Mouse (Mus musculus) common myeloid progenitor, adult 5-6 weeks (primary cell): ENCODE results near the gene Nr3c2. TPM values are rescaled to one million over a fixed set of nuclear protein-coding genes. Genes with fewer than 3 reads are reported as not detected.

Source experiments
- ATAC-seq: replicated peaks from 2 replicates; pipeline ENCODE4 v1.8.0; 2016; ENCODE audit warnings: low read depth, mild to moderate bottlenecking, moderate TSS enrichment, inconsistent platforms; ENCODE audit not compliant: poor library complexity, severe bottlenecking
- total RNA-seq: library from RNA; stranded (forward); fragments of 200-1000, 187-1606 nt; gene quantifications from 2 replicates; pipeline ENCODE4 v1.2.3, GENCODE M21; 2017

The Nr3c2 gene
- 0.24 and 6.6 TPM in 2 replicates for total RNA-seq

GRCm38 (mm10) chr8:76899411-76900154, at the start of gene Nr3c2:
Gene Nr3c2, plus strand, starts transcription at chr8:76899442.
- peak; percentile 23 for ATAC-seq

GRCm38 (mm10) chr8:76858534-76858933, 40.7 kb upstream of the Nr3c2 start:
- ATAC-seq, result no peak

- no peak for ATAC-seq
Observed at GRCm38 (mm10) chr8:76859709-76860108, 39.5 kb upstream of the Nr3c2 start.

- ATAC-seq, result no peak
Observed at GRCm38 (mm10) chr8:76863066-76863465, 36.2 kb upstream of the Nr3c2 start.

GRCm38 (mm10) chr8:76876809-76877208, 22.4 kb upstream of the Nr3c2 start:
- no peak for ATAC-seq

GRCm38 (mm10) chr8:76897050-76897449, 2.2 kb upstream of the Nr3c2 start:
- peak; percentile 12 for ATAC-seq

GRCm38 (mm10) chr8:76898721-76899410, 376 bp upstream of the Nr3c2 start:
- peak; percentile 13; the same call in 1 of the 2 replicates for ATAC-seq

- no peak for ATAC-seq
Observed at GRCm38 (mm10) chr8:76900155-76901141, 1.2 kb downstream of the Nr3c2 start.

GRCm38 (mm10) chr8:76901430-76902204, 2.4 kb downstream of the Nr3c2 start:
- ATAC-seq, result peak; percentile 86

GRCm38 (mm10) chr8:76902205-76903078, 3.2 kb downstream of the Nr3c2 start:
- no peak for ATAC-seq

- no peak for ATAC-seq
Observed at GRCm38 (mm10) chr8:76911206-76911605, 12.0 kb downstream of the Nr3c2 start.

- no peak for ATAC-seq
Observed at GRCm38 (mm10) chr8:76912678-76913077, 13.4 kb downstream of the Nr3c2 start.

GRCm38 (mm10) chr8:76913207-76913606, 14.0 kb downstream of the Nr3c2 start:
- ATAC-seq, result no peak

GRCm38 (mm10) chr8:76915260-76915659, 16.0 kb downstream of the Nr3c2 start:
- ATAC-seq, result no peak

- ATAC-seq, result no peak
Observed at GRCm38 (mm10) chr8:76919546-76919945, 20.3 kb downstream of the Nr3c2 start.

GRCm38 (mm10) chr8:76924150-76924549, 24.9 kb downstream of the Nr3c2 start:
- no peak for ATAC-seq

GRCm38 (mm10) chr8:76928326-76928725, 29.1 kb downstream of the Nr3c2 start:
- ATAC-seq, result no peak

- ATAC-seq, result no peak
Observed at GRCm38 (mm10) chr8:76928808-76929207, 29.6 kb downstream of the Nr3c2 start.

GRCm38 (mm10) chr8:76965046-76965445, 65.8 kb downstream of the Nr3c2 start:
- ATAC-seq, result no peak
